Mouse (Mus musculus): Measurements from ENCODE around the gene Tmem117.

GRCm38 (mm10) chr15:94648430-94648829 is 19.4 kb downstream of the Tmem117 start:
- TF ChIP-seq CTCF (IDR thresholded peaks at IDR 0.05; ENCODE audit: borderline replicate concordance, control insufficient read depth, extremely low read depth, insufficient read depth, low read length, poor library complexity) = no peak
- TF ChIP-seq POLR2A (IDR thresholded peaks at IDR 0.05; ENCODE audit: control insufficient read depth, extremely low read depth, insufficient read depth, low read length, poor library complexity) = no peak
